Mouse (Mus musculus): ENCODE measurements around the gene Hsf4.

Gene Hsf4

DNA sequence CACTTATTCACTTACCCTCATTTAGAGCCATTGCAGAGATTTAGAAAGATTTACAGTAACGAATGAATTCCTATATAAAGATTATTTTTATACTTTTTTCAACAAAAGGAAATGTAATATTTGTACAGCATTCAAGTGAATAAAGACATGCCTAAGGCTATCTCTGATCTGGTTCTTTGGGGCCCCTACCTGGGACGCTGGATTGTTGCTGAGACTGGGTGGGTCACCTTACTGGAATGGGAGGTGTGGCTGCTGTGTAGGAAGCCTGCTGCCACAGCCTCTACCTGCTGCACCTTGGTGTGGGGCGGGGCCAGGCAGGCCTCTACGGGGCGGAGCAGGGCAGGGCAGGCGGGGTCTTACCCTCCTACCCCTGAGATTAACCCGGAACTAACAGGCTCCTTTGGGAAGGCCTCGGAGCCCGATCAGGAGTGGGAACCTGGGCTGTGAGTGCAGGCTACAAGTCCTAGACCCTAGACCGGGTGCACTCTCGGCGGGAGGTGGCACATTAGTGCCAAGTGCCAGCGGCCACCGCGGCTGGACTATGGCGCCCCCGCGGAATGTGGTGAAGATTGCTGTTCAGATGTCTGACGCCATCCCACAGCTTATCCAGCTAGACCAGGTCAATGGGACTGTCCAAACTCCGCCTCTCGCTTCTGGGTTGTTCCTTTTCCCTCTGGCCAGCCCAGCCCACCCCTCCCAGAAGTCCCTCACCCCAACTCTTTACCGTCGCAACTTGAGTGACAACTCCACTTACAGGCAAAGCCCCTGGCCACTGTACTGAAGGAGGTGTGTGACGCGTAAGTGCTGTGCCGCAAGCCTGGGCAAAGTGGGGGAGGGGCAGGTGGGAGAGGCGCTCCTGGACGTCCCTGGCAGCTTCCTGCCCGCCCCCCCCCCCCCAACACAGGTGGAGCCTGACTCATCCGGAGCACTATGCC lies 35.9 kb downstream of the Hsf4 start, which contains the start of gene Elmo3:
Gene Elmo3 (plus strand): TSS at position 391 of the 935 bp plus-strand sequence.
- DNase-seq (ENCODE audit: low spot score), result peak; percentile 63

DNA sequence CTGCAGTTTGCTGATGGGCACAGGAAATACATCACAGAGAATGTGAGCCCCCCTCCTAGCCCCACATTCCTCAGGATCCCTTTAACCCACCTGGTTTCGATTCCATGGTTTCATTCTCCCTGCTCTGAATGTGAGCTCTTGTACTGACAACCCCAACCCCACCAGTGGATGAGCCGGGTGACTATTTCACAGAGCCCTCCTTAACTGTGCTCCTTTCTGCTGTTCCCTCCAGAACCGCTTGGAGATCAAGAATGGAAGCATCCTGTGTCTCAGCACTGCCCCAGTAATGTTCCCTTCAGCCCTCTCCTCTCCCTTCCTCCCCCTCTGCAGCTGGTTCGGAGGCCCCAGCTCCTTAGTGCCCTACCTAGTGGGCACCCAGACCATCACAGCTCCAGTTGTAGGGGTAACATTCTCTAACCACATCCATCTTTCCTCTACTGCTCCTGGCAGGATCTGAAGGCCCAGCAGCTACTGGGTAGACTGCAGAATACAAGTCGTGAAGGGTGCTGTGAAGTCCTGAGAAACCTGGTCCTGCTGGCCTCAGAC lies 36.6 kb downstream of the Hsf4 start:
- no peak for DNase-seq (ENCODE audit: low spot score)

DNA sequence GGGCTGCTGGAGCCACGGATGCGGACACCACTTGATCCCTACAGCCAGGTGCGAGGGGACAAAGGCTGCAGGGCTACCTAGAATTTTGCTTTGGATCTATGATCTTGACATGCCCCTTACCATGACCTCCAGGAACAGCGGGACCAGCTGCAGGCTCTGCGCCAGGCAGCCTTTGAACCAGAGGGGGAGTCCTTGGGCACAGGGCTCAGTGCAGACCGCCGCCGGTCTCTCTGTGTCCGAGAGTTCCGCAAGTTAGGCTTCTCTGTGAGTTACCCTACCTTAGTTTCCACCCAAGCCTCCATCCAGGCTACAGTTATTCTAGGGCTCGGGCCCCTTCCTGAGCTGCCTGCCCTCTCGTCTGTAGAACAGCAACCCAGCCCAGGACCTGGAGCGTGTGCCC lies 38.1 kb downstream of the Hsf4 start:
- no peak for DNase-seq (ENCODE audit: low spot score)

DNA sequence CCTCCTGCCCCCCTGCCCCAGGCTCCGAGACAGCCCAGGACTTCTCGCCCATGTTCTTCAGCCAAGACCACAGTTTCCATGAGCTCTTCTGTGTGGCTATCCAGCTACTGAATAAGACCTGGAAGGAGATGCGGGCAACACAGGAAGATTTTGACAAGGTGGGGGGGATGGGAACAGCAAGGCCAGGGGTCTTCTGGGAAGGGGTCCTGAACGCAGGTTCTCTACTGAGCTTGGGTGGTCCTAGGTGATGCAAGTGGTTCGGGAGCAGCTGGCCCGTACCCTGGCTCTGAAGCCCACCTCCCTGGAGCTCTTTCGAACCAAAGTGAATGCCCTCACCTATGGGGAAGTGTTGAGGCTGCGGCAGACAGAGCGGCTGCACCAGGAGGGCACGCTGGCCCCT lies 38.8 kb downstream of the Hsf4 start:
- DNase-seq (ENCODE audit: low spot score), result no peak

DNA sequence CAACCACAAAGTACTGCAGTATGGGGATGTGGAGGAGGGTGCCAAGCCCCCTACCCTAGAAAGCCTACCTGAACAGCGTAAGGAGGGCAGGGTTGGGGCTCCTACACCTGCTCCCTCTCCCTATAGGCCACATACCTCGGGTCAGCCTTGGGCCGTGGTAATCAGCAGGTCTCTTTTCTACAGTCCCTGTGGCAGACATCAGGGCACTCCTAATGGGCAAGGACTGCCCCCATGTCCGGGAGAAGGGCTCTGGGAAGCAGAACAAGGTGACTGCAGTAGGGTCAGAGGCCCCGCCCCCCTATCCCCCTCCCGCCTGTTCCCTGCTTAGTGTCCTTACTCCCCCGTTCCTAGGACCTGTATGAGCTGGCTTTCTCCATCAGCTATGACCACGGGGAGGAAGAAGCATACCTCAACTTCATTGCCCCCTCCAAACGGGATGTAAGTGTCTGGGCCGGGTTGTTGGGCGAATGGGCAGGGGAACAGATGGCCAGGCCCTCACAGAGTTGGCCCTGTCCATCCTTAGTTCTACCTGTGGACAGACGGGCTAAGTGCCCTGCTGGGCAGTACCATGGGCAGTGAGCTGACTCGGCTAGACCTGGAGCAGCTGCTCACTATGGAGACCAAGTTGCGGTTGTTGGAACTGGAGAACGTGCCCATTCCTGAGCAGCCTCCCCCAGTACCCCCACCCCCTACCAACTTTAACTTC lies 39.7 kb downstream of the Hsf4 start:
- no peak for DNase-seq (ENCODE audit: low spot score)

DNA sequence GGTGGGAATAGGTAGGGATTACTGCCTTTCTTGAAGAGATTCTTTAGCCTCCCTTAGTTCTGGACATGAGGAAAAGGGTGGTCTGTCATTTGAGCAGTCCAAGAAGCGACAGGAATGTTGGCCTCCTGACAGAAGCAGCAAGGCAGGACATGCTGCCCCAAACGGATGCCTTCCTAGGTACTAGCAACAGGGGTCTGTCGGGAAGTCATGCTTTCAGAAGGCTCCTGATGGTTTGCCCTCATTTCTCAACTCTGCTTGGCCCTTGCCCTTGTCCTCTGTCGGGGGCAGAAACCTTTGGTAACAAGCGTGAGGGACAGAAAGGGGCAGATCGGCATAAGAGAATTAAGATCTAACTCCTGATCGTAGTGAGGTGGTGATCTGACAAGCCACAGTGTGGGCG lies 40.5 kb downstream of the Hsf4 start:
- no peak for DNase-seq (ENCODE audit: low spot score)

DNA sequence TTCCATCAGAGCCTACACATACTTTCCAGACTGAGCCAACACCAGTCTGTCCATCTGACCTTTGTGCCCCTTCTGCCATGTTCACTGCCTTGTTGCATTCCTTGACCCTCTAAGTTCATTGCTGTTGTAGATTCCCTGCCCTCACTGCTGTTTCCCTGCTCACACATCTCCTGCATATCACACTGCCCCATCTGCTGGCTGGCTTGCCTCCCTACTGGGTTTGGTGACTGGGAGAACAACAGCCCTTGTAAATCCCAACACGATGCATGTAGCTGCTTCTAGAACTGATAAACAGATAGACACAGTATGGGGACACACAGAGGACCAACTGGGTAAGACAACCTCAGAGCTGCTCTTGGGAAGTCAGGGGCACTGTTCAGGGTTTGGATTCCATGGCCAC lies 42.1 kb downstream of the Hsf4 start:
- DNase-seq (ENCODE audit: low spot score), result no peak

DNA sequence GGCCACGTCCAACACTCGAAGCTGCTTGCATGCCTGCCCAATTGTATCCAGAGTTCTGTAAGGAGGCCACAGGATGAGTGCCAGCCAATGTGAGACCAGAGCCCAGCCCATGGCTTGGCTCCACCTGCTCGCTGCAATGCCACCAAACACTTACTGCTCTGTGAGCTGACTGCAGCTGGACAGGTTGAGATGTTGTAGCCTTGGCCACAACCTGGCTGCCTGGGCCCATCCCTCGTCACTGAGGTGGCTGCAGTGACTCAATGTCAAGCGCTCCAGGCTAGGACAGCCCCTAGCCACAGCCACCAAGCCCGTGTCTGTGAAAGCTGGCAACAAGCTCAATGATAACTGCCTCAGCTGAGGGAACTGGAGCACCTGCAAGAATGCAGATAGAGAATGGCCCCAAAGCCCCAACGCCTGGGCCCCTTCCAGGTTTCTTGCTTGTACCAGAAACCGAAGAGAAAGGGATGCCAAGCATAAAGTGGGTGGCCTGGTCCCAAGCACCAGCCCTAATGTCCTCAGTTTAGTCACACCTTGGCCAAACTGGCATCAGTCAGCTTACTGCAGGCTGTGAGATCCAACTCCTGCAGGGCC lies 43.4 kb downstream of the Hsf4 start:
- DNase-seq (ENCODE audit: low spot score), result no peak

DNA sequence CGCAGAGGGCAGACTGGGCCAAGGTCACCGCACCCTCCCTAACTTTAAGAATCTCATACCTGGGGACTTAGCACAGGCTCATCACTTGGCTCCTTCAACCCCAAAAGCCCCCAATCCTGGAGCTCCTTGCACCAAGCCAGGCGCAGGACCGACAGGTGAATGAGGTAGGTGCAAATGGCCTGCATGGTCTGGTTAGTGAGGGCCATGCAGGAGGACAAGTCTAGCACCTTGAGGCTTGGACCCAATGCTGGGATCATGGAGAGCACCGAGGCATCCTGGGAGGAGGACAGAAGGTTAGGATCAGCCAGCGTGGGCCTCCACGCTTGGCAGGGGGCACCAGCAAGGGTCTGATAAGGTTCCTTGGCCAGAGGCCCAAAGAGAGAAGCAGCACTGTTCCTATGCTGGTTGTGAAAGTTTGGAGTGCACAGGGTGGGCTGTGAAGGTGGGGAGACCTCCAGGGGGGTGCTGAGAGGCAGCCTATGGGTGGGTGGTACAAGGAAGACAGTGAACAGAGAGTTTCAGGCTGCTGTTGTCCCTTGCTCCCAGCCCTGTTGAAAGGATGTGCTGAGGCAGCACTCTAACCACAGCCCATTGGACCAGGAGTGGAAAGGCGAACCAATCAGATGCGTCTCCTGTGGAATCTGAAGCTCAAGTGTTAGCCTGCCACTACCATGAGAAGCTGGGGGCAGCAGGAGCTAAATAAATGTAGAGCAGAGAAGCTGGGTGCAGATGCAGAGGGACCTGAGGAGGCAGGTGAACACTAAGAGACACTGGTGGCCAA lies 44.2 kb downstream of the Hsf4 start:
- peak; percentile 46 for DNase-seq (ENCODE audit: low spot score)

DNA sequence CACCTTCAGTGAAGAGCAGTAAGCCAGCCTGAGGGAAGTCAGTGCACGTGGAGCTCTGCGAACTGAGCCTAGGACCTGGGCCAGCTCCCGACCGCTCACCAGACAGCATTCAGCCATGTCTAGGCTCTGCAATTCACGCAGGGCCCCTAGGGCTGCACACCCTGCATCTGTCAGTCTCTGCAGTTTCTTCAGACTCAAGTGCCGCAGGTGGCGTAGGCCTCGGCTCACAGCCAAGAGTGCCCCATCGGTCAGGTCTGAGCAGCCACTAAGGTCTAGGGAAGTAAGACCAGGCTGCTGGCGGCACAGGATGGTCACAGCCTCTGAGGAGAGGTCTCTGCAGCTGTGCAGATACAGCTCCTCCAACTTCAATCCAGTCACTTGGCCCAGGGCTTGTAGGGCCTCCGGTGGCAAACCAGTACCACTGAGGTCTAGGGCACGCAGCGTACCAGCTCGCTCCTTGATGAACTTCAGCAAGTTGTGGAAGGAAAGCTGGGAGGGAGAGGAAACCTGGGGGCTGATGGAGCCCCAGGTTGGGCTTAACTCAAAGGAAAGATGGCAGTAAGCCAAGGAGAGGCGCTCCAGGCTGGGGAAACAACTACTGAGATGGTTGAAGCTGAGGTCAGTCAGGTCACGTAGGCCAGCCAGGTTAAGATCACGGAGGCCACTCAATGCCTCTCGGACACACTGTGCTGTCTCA lies 45.6 kb downstream of the Hsf4 start:
- DNase-seq (ENCODE audit: low spot score), result no peak

DNA sequence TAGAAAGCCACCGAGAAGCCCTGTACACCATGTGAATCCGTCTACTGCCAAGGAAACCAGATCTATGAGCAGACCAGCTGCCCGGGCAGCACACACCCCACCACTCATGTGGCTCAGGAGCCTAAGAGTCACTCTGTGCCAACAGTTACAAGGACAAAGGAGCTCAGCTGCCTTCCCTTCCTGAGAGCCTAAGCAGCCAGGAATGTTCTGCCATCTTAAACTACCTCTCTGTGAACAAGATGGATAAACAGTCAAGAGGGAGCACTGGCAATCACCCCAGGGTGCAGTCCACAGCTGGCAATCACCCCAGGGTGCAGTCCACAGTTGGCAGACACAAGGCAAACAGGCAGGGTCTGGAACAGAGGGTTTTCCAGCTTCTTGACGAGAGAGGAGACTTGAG lies 48.3 kb downstream of the Hsf4 start:
- DNase-seq (ENCODE audit: low spot score), result no peak

DNA sequence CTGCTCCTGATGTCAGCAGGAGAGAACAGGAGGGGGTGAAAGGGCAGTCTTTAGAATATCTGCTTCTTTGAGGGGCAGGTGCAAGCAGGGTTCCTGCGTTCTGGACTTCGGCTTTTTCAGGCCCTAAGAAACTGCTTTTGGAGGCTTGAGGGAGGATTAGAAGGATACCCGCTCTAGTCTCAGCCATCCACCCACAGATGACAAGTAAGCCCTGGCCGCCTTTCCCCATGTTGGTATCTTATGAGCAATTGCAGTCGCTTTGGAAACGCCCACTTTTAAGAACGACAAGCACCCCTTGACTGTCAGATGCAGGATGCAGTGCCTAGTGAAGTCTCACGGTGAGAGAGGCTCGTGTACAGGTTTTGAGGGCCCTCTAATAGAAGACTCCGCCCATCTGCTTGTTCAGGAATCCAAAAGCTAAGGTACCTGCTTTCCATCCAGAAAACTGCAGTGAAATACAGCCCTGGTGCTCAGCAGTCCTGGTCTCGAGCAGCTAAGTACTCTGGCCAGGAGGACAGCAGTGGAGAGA lies 49.1 kb downstream of the Hsf4 start:
- no peak for DNase-seq (ENCODE audit: low spot score)

DNA sequence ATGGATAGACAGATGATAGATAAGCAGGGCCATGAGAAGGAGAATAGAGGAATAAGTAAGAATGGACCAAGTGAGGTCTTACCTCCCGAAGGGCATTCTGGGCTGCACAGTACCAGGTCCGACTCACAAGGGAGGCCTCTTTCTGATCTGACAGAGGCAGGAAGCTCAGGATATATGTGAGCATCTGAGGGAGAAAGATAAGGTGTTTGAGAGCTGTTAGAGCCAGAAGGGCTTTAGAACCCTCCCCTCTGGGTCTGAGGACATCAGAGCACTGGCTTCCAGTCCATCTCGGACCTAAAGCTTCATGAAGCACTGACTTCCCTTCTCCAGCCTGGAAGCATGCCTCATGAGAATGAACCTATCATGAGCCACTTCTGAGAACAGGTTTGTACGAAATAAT lies 53.6 kb downstream of the Hsf4 start:
- no peak for DNase-seq (ENCODE audit: low spot score)

Data from embryo, embryonic 10 days (tissue).